Mouse (Mus musculus): ENCODE results near the gene Fez1.
A peak's percentile ranks its signal among the peaks of the same experiment; 100 is the strongest.

Gene Fez1

GRCm38 (mm10) chr9:36898560-36898959, 76.9 kb downstream of the Fez1 start:
- no peak for DNase-seq

GRCm38 (mm10) chr9:36900464-36900863, 78.8 kb downstream of the Fez1 start:
- DNase-seq, result no peak

- DNase-seq, result no peak
Observed at GRCm38 (mm10) chr9:36905452-36905851, 83.8 kb downstream of the Fez1 start.

GRCm38 (mm10) chr9:36916362-36916761, 94.7 kb downstream of the Fez1 start:
- DNase-seq, result peak; percentile 54 to 56

- DNase-seq, result no peak
Observed at GRCm38 (mm10) chr9:36916915-36917314, 95.3 kb downstream of the Fez1 start.

GRCm38 (mm10) chr9:36918582-36918981, 96.9 kb downstream of the Fez1 start:
- no peak for DNase-seq

GRCm38 (mm10) chr9:36919472-36919871, 97.8 kb downstream of the Fez1 start:
- DNase-seq, result no peak

- DNase-seq, result no peak
Observed at GRCm38 (mm10) chr9:36921718-36922415, 100.2 kb downstream of the Fez1 start.

- DNase-seq, result no peak
Observed at GRCm38 (mm10) chr9:36923753-36924152, 102.1 kb downstream of the Fez1 start.
